Mouse (Mus musculus) lung, embryonic 15.5 days (tissue): ENCODE data around the gene Gm7075. TPM values are rescaled to one million over a fixed set of nuclear protein-coding genes. Genes with fewer than 3 reads are reported as not detected.

Experiments used
- ATAC-seq: fragments of 200-750 bp; cut with Nextera tagmentation; 2 replicates; pipeline ENCODE4 v1.8.0; 2017; ENCODE audit warnings: moderate number of reproducible peaks, borderline replicate concordance; ENCODE audit not compliant: low FRiP score, low TSS enrichment; ENCODE audit errors: extremely low read depth
- H3K27ac ChIP-seq: fragments of 300-500 bp; sonication (generic); 2 replicates; pipeline ENCODE4 v1.5.1; 2015; ENCODE audit warnings: moderate library complexity, mild to moderate bottlenecking, inconsistent platforms
- H3K27me3 ChIP-seq: fragments of 300-500 bp; sonication (generic); 2 replicates; pipeline ENCODE4 v1.6.1; 2015; ENCODE audit warnings: inconsistent platforms
- H3K36me3 ChIP-seq: fragments of 300-500 bp; sonication (generic); 2 replicates; pipeline ENCODE4 v1.6.1; 2015; ENCODE audit warnings: inconsistent platforms
- H3K4me1 ChIP-seq: fragments of 300-500 bp; sonication (generic); 2 replicates; pipeline ENCODE4 v1.6.1; 2015; ENCODE audit warnings: inconsistent platforms
- H3K4me2 ChIP-seq: fragments of 300-500 bp; sonication (generic); 2 replicates; pipeline ENCODE4 v1.6.1; 2015; ENCODE audit warnings: inconsistent platforms, mild to moderate bottlenecking, moderate library complexity
- H3K4me3 ChIP-seq: fragments of 300-500 bp; sonication (generic); 2 replicates; pipeline ENCODE4 v1.5.1; 2015; ENCODE audit warnings: mild to moderate bottlenecking, inconsistent platforms
- H3K9ac ChIP-seq: fragments of 300-500 bp; sonication (generic); 2 replicates; pipeline ENCODE4 v1.6.1; 2015; ENCODE audit warnings: inconsistent platforms
- H3K9me3 ChIP-seq: fragments of 300-500 bp; sonication (generic); 2 replicates; pipeline ENCODE4 v1.6.1; 2016; ENCODE audit warnings: inconsistent platforms
- WGBS: fragments of 180-500 bp; shearing (Covaris S2); methylation state at CpG from one replicate; pipeline ENCODE4 v1.1.7; 2015; 5-methylcytosine and 5-hydroxymethylcytosine counted together
- polyA plus RNA-seq: library from polyadenylated mRNA; unstranded; fragments of >200 nt; fragmentation: Nextera tagmentation; extraction: Ambion mirVana; gene quantifications from 2 replicates; pipeline ENCODE4 v1.2.1, GENCODE M21; 2015

The Gm7075 gene
- polyA plus RNA-seq, 1 experiment from 2014 or later = 0.41 TPM

DNA sequence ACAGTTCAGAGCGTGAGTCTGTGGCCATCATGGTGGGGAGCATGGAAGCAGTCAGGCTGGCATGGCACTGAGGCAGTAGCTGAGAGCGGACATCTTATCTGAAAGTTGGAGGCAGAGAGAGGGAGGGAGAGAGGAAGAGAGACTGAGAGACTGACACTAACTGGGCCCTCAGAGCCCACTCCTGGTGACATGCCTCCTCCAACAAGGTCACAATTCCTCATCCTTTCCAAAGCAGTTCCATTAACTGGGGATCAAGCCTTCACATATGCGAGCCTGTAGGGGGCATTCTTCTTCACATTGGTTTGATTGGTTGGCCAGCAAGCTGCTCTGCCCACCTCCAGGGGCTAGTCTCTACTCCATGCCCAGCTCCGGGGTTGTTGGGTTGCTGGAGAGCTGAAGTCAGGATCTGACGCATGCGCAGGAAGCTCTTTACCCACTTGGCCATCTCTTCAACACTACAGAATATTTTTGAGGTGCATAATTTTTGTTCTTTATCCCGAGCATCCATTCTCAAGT is 9.7 kb upstream of the Gm7075 start:
- no peak overlapping the region for H3K9ac ChIP-seq
- 85% methylated on average over 7 of the region's 7 CpGs for WGBS
- H3K4me1 ChIP-seq = 0 out of 2 replicates have a peak, but pooled peaks cover 6% of the 10 kb centered on the region
- no peak overlapping the region for H3K4me3 ChIP-seq
- H3K27me3 ChIP-seq = no peaks in the 10 kb centered on the region
- H3K36me3 ChIP-seq = no peaks in the 10 kb centered on the region
- H3K9me3 ChIP-seq = no peaks in the 10 kb centered on the region
- ATAC-seq = no peak
- H3K27ac ChIP-seq = no peak overlapping the region
- H3K4me2 ChIP-seq = no peak overlapping the region

DNA sequence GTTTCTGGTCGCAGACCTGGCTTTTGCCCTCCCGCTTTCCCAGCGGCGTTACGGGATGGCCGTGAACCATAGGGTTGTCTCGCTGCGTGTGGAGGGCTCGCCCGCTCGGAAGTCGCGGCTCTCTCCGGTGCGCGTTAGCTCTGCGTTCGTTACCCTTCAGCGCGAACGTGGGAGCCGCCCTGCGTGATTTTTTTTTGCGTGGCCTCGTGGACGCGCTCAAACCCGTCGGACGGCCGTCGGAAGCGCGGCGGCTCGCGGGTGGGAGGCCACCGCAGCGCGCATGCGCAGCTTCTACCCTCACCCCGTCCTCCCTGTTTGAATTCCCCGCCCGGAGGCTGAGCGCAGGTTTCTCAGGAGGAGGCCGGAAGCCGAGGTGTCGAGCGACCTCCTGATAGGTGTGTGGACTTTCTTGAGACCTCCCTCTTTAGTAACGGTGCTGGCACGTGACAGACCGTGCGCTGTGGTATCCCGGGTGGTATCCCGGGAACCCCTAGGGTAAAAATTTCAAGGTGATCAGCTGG is 8.3 kb upstream of the Gm7075 start, which contains the start of gene Ctnna3:
Gene Ctnna3, plus strand, starts transcription at position 314 of the 521 bp plus-strand sequence.
- Histone ChIP-seq H3K36me3 (no peaks in the 10 kb centered on the region), H3K27ac (peak within 1 kb of the TSS; percentile 85), H3K9me3 (no peaks in the 10 kb centered on the region), H3K9ac (peak within 1 kb of the TSS; percentile 77), H3K27me3 (no peaks in the 10 kb centered on the region), H3K4me2 (peak within 1 kb of the TSS; percentile 83), H3K4me3 (peak within 1 kb of the TSS; percentile 85), H3K4me1 (0 out of 2 replicates have a peak, but pooled peaks cover 6% of the 10 kb centered on the region)
- ATAC-seq = peak; percentile 90
- under 1% methylated on average over 55 of the region's 55 CpGs for WGBS

DNA sequence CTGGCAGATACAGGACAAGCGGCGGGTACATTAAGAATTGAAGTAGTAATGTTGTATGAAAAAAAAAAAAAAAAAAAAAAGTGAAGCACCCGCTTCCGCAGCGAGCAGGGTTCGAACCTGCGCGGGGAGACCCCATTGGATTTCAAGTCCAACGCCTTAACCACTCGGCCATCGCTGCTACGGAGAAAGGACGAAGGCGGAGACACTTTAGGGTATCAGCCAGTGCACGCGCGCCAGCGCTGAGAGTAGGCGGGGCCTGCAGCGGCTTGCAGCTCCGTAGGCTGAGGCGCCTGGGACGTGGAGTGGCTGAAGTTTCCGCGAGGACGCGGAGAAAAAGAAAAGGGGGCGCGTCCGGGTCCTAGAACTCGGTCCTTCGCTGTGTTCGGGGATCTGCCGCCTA is 7.8 kb upstream of the Gm7075 start:
- Histone ChIP-seq H3K4me3 (peak overlapping the region; percentile 85), H3K4me1 (0 out of 2 replicates have a peak, but pooled peaks cover 6% of the 10 kb centered on the region), H3K9ac (peak overlapping the region; percentile 77), H3K4me2 (peak overlapping the region; percentile 83), H3K9me3 (no peaks in the 10 kb centered on the region), H3K27ac (peak overlapping the region; percentile 85), H3K36me3 (no peaks in the 10 kb centered on the region), H3K27me3 (no peaks in the 10 kb centered on the region)
- peak; percentile 96 for ATAC-seq
- under 1% methylated on average over 34 of the region's 34 CpGs for WGBS

DNA sequence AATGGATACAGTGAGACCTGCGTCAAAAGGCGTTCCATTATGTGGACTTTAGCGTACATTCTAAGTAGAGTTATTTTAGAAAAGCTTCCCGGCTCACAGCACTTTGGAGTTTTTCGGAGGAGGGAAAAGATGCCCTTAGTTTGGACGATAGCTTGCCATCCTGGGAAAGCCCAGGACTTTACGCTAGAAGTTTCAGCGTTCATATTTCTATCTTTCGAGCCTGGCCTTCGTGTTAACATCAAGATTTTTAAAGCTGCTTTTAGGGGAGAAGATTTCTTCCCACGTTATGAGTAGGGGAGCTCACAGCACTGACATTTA is 7.4 kb upstream of the Gm7075 start:
- Histone ChIP-seq H3K9ac (peak overlapping the region; percentile 45), H3K36me3 (no peaks in the 10 kb centered on the region), H3K27me3 (no peaks in the 10 kb centered on the region), H3K4me3 (peak overlapping the region; percentile 85), H3K27ac (peak overlapping the region; percentile 35; the same call in 1 of the 2 replicates), H3K9me3 (no peaks in the 10 kb centered on the region), H3K4me2 (peak overlapping the region; percentile 83), H3K4me1 (0 out of 2 replicates have a peak, but pooled peaks cover 6% of the 10 kb centered on the region)
- WGBS = under 1% methylated on average over 11 of the region's 11 CpGs
- ATAC-seq = no peak

DNA sequence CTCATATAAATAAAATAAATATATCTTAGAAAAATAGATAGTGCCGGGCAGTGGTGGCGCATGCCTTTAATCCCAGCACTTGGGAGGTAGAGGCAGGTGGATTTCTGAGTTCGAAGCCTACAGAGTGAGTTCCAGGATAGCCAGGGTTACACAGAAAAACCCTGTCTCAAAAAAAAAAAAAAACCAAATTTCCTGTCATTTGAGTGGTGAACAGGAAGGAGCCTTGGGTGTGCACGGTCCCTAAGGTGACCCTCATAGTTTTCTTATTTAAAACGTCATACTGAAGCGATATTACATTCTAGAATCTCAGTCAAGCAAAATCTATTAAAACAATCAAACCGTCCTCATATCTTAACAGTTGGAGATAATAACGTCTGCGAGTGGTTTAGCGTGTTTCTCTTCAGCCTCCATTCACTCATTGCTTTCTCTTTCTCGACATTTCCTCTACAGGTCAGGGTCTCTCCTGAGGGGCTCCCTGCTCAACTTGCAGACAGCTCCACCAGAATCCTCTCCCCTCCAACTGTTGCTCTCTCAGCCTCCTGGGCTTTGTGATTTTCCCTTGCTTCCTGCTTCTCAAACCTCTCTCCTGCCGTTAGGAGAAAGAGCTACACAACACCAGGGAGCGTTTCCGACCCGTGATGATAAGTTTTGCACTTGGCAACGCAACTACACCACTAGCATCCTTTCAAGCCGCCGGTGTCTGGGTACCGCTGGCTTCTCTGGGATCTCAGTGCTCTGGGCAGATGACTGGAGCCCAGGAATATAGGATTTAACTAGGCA is 6.8 kb upstream of the Gm7075 start:
- Histone ChIP-seq H3K4me2 (peak overlapping the region; percentile 83), H3K9me3 (no peaks in the 10 kb centered on the region), H3K4me1 (0 out of 2 replicates have a peak, but pooled peaks cover 6% of the 10 kb centered on the region), H3K36me3 (no peaks in the 10 kb centered on the region), H3K9ac (peak overlapping the region; percentile 45), H3K27ac (0 out of 2 replicates have a peak overlapping the region, but pooled peaks have one; percentile 35), H3K27me3 (no peaks in the 10 kb centered on the region), H3K4me3 (peak overlapping the region; percentile 85)
- WGBS = 15% methylated on average over 19 of the region's 19 CpGs
- ATAC-seq = no peak

DNA sequence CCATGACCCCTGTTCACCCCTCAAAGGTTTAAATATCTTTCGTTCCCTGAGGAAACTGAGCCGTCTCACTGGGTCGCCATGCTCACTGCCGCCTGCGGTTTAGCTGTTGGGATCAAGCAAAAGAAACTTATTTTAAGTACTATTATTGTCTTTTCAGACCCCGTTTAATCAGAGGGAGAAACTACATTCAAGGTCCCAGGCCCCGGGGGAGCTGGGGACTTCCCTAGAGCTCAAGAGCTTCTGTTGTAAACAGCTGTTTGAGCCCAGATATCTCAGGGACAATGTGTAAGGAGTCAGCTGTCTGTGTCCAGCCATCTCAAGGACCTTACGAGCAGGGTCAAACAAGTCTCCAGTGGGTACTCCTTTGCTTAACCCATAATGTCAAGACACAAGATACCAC is 5.6 kb upstream of the Gm7075 start:
- Histone ChIP-seq H3K27me3 (no peaks in the 10 kb centered on the region), H3K27ac (no peak overlapping the region), H3K9ac (no peak overlapping the region), H3K9me3 (no peaks in the 10 kb centered on the region), H3K4me2 (no peak overlapping the region), H3K4me3 (no peak overlapping the region), H3K36me3 (no peaks in the 10 kb centered on the region), H3K4me1 (0 out of 2 replicates have a peak, but pooled peaks cover 6% of the 10 kb centered on the region)
- ATAC-seq = no peak
- WGBS = 78% methylated on average over 8 of the region's 8 CpGs

DNA sequence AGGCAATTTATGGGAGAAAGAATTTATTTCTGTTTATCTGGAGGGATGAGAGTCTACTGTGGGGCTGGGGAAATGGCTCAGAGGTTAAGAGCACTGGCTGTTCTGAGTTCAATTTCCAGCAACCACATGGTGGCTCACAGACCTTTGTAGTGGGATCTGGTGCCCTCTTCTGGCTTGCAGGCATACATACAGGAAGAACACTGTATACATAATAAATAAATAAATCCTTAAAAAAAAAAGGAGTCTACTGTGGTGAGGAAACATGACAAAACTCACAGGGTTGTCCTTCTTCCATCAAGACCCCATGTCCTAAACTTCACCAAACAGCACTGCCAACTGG is 2.9 kb upstream of the Gm7075 start:
- no peaks in the 10 kb centered on the region for H3K36me3 ChIP-seq

DNA sequence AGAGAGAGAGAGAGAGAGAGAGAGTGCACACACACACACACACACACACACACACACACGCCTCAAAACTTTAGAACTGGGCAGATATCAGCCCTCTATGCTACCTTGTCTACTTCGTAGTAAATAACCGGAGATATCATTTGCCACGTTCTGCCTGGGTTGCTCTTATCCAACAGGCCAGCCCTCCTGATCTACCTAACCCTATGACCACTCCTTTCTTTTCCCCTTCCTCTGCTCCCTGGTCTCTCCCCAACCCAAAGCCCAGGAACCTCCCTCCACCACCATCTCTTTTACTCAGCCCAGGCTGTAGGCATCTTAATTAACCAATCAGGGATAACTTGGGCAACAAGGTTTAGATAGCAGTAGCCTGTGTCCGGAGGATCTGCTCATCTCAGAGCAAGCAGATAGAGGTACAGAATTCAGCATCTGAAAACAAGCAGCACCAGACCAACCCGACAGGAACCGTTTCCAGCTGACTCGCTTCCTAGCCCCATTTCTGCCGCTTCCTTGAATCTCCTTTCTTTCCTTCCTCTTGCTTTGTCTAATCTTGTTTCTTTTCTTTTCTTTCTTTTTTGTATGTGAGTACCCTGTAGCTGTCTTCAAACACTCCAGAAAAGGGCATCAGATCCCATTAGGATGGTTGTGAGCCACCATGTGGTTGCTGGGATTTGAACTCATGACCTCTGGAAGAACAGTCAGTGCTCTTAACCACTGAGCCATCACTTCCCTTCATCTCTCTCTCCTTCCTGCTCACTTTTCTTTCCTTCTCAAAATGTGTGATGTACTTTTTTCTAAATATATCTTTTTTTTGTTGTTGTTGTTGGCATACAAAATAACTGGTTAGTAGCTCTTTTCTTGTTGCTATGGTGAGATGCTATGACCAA is 2.2 kb upstream of the Gm7075 start:
- Histone ChIP-seq H3K4me3 (no peak overlapping the region), H3K36me3 (no peaks in the 10 kb centered on the region), H3K27ac (no peak overlapping the region), H3K9ac (no peak overlapping the region), H3K9me3 (no peaks in the 10 kb centered on the region), H3K4me1 (0 out of 2 replicates have a peak, but pooled peaks cover 6% of the 10 kb centered on the region), H3K27me3 (no peaks in the 10 kb centered on the region), H3K4me2 (no peak overlapping the region)
- WGBS = 79% methylated on average over 9 of the region's 9 CpGs
- no peak for ATAC-seq

More for the DNA sequence above, 2.9 kb upstream of the Gm7075 start:
- no peaks in the 10 kb centered on the region for H3K27me3 ChIP-seq
- H3K4me2 ChIP-seq = no peak overlapping the region
- H3K9ac ChIP-seq = no peak overlapping the region
- H3K27ac ChIP-seq = no peak overlapping the region
- no peak overlapping the region for H3K4me3 ChIP-seq
- no peaks in the 10 kb centered on the region for H3K9me3 ChIP-seq
- H3K4me1 ChIP-seq = 0 out of 2 replicates have a peak, but pooled peaks cover 6% of the 10 kb centered on the region
- no peak for ATAC-seq

DNA sequence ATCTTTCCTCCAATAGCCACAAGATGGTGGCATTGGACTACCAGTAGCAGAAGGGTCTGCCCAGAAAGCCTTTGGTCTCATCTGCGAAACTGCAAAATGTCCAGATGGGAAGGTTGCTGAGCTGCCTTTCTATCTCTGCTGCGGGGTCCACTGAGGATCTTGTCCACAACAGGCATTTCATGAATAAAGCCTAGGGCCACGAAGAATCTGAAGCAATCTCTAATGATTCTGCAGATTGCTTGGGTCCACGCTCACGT is 1.1 kb upstream of the Gm7075 start:
- Histone ChIP-seq H3K9me3 (no peaks in the 10 kb centered on the region), H3K4me3 (no peak overlapping the region), H3K36me3 (no peaks in the 10 kb centered on the region), H3K9ac (no peak overlapping the region), H3K27me3 (no peaks in the 10 kb centered on the region), H3K27ac (no peak overlapping the region), H3K4me1 (no peaks in the 10 kb centered on the region), H3K4me2 (no peak overlapping the region)
- ATAC-seq = no peak
- WGBS = 86% methylated on average over 5 of the region's 5 CpGs

DNA sequence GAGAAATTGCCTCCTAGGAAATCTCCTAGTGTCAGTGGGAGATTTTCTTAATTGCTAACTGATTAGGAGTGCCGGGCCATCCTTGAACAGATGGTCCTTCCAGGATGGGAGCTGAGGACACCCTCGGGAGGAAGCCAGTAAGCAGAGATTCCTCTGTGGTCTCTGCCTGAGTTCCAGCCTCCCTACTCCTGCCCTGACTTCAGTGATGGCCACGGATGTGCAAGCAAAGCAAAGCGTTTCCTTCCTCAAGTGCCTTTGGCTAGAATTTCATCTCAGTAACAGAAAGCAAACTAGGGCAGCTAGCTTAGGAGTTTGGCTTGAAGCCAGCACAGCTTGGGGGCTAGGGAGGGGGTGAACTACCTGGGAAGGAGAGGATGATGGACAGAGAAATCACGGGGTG is 4.5 kb downstream of the Gm7075 start:
- Histone ChIP-seq H3K4me1 (0 out of 2 replicates have a peak, but pooled peaks cover 4% of the 10 kb centered on the region), H3K27me3 (no peaks in the 10 kb centered on the region), H3K36me3 (no peaks in the 10 kb centered on the region), H3K9ac (no peak overlapping the region), H3K4me3 (no peak overlapping the region), H3K27ac (no peak overlapping the region), H3K4me2 (no peak overlapping the region), H3K9me3 (no peaks in the 10 kb centered on the region)
- ATAC-seq = no peak
- WGBS = 25% methylated on average over 5 of the region's 5 CpGs

DNA sequence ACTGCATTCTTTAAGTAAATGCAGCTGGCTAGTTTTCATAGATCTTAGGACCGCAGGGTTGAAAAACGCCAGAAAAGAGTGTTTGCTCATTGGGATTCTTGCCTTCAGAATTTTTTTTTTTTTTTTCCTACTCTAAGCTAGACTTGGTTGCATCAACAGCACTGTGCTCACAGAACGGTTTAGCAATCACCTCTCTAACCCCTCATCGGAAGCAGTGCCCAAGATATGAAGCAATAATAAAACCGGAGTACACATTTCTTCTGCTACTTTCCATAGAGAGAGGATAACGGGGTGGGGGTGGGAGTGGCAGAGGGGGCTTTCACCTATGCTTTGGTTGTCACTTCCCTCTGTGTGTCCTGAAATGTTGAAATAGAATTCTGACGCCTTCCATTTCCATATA is 5.7 kb downstream of the Gm7075 start:
- Histone ChIP-seq H3K9me3 (no peaks in the 10 kb centered on the region), H3K36me3 (no peaks in the 10 kb centered on the region), H3K4me1 (0 out of 2 replicates have a peak, but pooled peaks cover 4% of the 10 kb centered on the region), H3K4me2 (peak overlapping the region; percentile 37), H3K27me3 (no peaks in the 10 kb centered on the region), H3K9ac (no peak overlapping the region), H3K4me3 (no peak overlapping the region), H3K27ac (no peak overlapping the region)
- 36% methylated on average over 7 of the region's 7 CpGs for WGBS
- ATAC-seq = no peak
